Mouse (Mus musculus): Measurements from ENCODE around the gene Cysrt1.

- TF ChIP-seq CTCF (IDR thresholded peaks at IDR 0.05; ENCODE audit: borderline replicate concordance, insufficient read depth, low read depth, low read length) (no peak), POLR2A (IDR thresholded peaks at IDR 0.05; ENCODE audit: borderline replicate concordance, insufficient read depth, low read length) (no peak)
Measured at GRCm38 (mm10) chr2:25194486-25195171, 47.6 kb downstream of the Cysrt1 start.

All from cerebellum, adult 2 months (tissue).